Mouse (Mus musculus) cerebellum, adult 2 months (tissue): ENCODE measurements around the gene Opn1mw. TPM values are rescaled to one million over a fixed set of nuclear protein-coding genes. Genes with fewer than 3 reads are reported as not detected.
"Not testable (repeated sequence)": the region's sequence is repeated elsewhere in the genome, so short reads cannot be mapped to it uniquely, and the experiment has no call there.

Experiments
- DNase-seq, 2 experiments: peaks; one replicate each; pipeline ENCODE4 v3.0.0; 2021
- H3K27ac ChIP-seq: fragments of 200-500 bp; 2 replicates; pipeline ENCODE4 v1.5.1; 2012; ENCODE audit warnings: low read length, control low read depth, inconsistent platforms; ENCODE audit not compliant: insufficient read depth
- H3K27me3 ChIP-seq: fragments of 200-500 bp; 2 replicates; pipeline ENCODE4 v1.6.1; 2012; ENCODE audit warnings: inconsistent platforms, mild to moderate bottlenecking, low read length, moderate library complexity; ENCODE audit not compliant: control insufficient read depth, insufficient read depth
- H3K4me1 ChIP-seq: fragments of 200-500 bp; 2 replicates; pipeline ENCODE4 v1.6.1; 2011; ENCODE audit warnings: low read length; ENCODE audit not compliant: control insufficient read depth, insufficient read depth
- H3K4me3 ChIP-seq: fragments of 200-500 bp; replicated peaks from 2 replicates; pipeline ENCODE3; 2011; ENCODE audit warnings: mild to moderate bottlenecking, low read depth, low read length, control low read depth; ENCODE audit not compliant: insufficient read depth
- CTCF ChIP-seq: fragments of 200-500 bp; IDR thresholded peaks from 2 replicates; pipeline ENCODE4 v1.5.1; 2011; ENCODE audit warnings: low read depth, mild to moderate bottlenecking, control low read depth, low read length, moderate library complexity, borderline replicate concordance; ENCODE audit not compliant: insufficient read depth
- POLR2A ChIP-seq: fragments of 200-500 bp; IDR thresholded peaks from 2 replicates; pipeline ENCODE4 v1.6.1; 2011; ENCODE audit warnings: low read length, control low read depth, borderline replicate concordance; ENCODE audit not compliant: insufficient read depth
- WGBS: fragments of 180-500 bp; shearing (Covaris S2); methylation state at CpG from one replicate; pipeline ENCODE4 v1.1.7; 2018; 5-methylcytosine and 5-hydroxymethylcytosine counted together
- polyA plus RNA-seq: library from polyadenylated mRNA; depleted of rRNA; stranded (reverse); fragments of >200 nt; gene quantifications from 2 replicates; pipeline ENCODE4 v1.2.3, GENCODE M21; 2012; rRNA removed

The Opn1mw gene
- polyA plus RNA-seq, 1 experiment = not detected

DNA sequence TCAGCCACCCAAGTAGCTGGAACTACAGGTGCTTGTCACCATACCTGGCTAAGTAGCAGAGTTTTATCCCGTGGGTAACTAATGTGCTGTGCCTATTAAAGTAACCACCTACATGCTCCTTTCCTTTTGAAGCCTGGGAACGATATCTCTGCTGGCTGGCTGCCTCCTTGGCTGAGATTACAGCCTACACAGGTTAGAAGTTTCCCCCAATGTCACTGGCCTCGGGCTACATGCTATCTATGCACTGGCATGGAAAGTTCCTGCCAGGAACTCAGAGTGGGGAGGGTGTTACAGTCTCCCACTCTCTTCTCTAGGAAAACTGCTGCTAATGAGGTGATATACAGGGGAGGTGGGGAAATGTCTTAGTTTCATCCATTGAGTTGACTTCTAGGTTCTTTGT is 18.5 kb upstream of the Opn1mw start:
- TF ChIP-seq POLR2A = no peak
- TF ChIP-seq CTCF = no peak
- 27% methylated on average over 3 of the region's 3 CpGs for WGBS
- Histone ChIP-seq H3K4me3 (no peak overlapping the region), H3K4me1 (no peaks in the 10 kb centered on the region), H3K27ac (no peak overlapping the region), H3K27me3 (no peaks in the 10 kb centered on the region)
- no peak for DNase-seq

DNA sequence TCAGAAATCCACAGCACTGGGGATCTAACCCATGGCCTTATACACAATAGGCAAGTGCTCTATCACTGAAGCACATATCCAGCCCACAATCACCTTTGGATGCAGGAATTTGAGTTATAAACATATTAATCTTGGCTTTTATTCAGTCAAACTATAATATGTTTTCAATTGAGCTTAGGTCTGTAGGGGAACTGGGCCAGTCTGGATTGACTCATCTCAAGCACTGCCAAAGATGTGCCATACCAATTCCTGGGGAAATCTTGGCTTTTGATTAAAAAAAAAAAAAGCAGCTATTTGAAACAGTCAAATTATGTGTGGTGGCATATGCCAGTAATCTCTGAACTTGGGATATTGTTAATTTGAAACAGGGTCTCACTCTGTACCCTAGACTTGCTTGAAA is 13.2 kb upstream of the Opn1mw start:
- H3K4me1 ChIP-seq = no peaks in the 10 kb centered on the region
- no peak overlapping the region for H3K27ac ChIP-seq
- H3K27me3 ChIP-seq = no peaks in the 10 kb centered on the region
- no peak for DNase-seq
- no peak overlapping the region for H3K4me3 ChIP-seq
- no peak for TF ChIP-seq CTCF
- no peak for TF ChIP-seq POLR2A

DNA sequence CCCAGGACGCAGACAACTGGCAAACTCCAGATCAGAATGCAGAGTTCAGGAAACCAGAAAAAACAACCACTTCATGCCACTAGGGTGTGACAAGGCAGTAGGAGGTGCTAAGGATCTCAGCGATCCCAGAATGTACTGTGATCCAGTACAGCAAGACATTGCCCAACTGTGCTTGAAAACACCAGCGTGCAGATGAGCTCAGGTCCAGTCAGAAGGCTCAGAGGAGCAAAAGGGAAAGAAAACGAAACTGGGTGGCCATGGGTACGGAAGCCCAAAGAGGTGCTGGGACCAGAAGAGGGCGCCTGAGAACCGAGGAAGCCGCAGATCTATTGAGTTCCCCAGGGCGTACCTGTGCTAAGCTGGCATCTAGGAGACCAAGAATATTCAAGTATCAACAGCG is 11.8 kb upstream of the Opn1mw start:
- Histone ChIP-seq H3K27me3 (no peaks in the 10 kb centered on the region), H3K4me1 (no peaks in the 10 kb centered on the region), H3K27ac (no peak overlapping the region), H3K4me3 (peak overlapping the region; percentile 56)
- TF ChIP-seq CTCF (peak; percentile 58), POLR2A (no peak)
- WGBS = 8% methylated on average over 10 of the region's 10 CpGs
- DNase-seq = peak; percentile 71 to 72

DNA sequence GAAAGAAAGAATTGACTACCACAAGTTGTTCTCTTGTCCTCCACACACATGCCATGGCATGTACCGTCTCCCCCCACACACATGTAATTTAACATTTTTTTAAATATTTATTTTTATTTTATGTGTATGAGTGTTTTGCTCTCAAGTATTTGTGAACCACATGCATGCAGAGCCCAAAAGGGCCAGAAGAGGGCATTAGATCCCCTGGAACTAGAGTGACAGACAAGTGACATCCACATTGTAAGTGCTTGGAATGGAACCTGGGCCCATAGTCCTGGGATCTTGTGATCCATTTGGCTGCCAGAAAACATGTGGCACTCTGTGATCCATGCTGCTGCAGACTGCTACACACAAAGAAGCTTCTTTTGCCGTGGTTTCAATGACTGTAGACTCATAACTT is 2.3 kb upstream of the Opn1mw start:
- no peak overlapping the region for H3K4me3 ChIP-seq
- H3K27me3 ChIP-seq = no peaks in the 10 kb centered on the region
- TF ChIP-seq POLR2A = no peak
- no peak for TF ChIP-seq CTCF
- no peak overlapping the region for H3K27ac ChIP-seq
- WGBS = 56% methylated on average over 2 of the region's 2 CpGs
- H3K4me1 ChIP-seq = no peaks in the 10 kb centered on the region
- no peak for DNase-seq

DNA sequence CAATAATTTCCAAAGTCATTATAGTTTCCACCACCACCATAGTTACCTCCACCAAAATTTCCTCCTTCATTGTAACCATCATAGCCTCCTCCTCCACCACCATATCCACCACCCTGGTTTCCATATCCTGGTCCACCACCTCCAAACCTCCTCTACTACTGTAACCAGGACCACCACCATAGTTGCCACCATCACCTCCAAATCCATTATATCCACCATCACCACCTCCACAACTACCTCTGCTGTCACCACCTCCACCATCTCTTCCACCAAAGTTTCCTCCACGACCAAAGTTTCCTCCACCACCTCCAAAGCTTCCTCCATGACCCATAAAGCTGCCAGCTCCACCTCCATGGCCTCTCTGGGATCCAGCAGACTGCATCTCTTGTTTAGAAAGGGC is 8.0 kb downstream of the Opn1mw start, which contains the start of gene Mecp2:
Mecp2 (minus strand) TSS at position 101 of the 400 bp plus-strand sequence.
- H3K4me3 ChIP-seq, DNase-seq, H3K27ac ChIP-seq, H3K27me3 ChIP-seq, H3K4me1 ChIP-seq: not testable (repeated sequence)
- WGBS = 31% methylated on average over 1 of the region's 1 CpGs

DNA sequence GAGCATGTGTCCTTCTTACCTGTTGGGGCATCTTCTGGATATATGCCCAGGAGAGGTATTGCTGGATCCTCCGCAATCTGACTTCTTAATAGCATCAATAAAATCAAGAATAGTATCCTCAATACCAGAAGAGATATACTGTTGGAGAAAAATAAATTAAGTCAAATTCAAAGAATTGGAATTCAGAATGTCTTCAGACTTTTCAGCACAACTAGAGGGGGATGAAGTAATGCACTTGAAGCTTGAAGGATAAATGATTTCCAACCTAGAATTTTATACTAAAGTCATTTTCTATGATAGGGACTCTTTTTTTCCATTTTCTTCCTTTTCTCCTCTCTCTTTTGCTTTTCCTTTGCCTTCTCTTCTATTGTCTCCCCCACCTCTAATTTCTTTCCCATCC is 40.5 kb downstream of the Opn1mw start, which contains the start of gene Tex28:
Tex28 (minus strand) TSS at position 101 of the 400 bp plus-strand sequence.
- no peak for TF ChIP-seq CTCF
- TF ChIP-seq POLR2A = no peak
- Histone ChIP-seq H3K4me3 (no peak within 1 kb of the TSS), H3K27ac (no peak within 1 kb of the TSS), H3K4me1 (no peaks in the 10 kb centered on the region), H3K27me3 (no peaks in the 10 kb centered on the region)
- 100% methylated on average over 1 of the region's 1 CpGs for WGBS
- no peak for DNase-seq

DNA sequence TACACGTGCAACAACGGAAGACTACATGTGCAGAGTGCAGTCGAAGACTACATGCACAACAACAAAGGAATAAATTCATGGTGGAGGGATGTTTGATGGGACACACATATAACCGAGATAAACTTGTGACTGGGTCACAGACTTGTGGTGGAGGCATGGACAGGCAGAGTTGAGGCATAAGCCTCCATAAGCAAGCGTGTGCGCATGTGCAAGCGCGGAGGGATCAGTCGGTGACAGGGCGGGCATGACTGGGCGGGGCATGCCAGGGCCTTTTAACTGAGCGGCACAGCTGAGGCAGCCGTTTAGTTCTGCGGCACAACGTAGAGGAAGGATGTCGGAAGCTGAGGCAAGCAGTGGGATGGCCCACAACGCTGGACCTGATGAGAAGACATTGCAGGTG is 49.7 kb downstream of the Opn1mw start, which contains the start of gene Tktl1:
Tktl1 (plus strand) TSS at position 301 of the 400 bp plus-strand sequence.
- WGBS = 86% methylated on average over 17 of the region's 17 CpGs
- H3K27ac ChIP-seq = no peak within 1 kb of the TSS
- no peak for DNase-seq

More for the DNA sequence above, 49.7 kb downstream of the Opn1mw start, which contains the start of gene Tktl1:
- Histone ChIP-seq H3K27me3 (no peaks in the 10 kb centered on the region), H3K4me3 (no peak within 1 kb of the TSS), H3K4me1 (no peaks in the 10 kb centered on the region)
- no peak for TF ChIP-seq POLR2A
- TF ChIP-seq CTCF = no peak

Other genes starting within 250 kb of the Opn1mw start
- 0.16 and 0.41 TPM in 2 replicates for gene Avpr2, start 235.4 kb upstream of the Opn1mw start, polyA plus RNA-seq
- 97.0 and 98.1 TPM in 2 replicates for gene L1cam, start 231.4 kb upstream of the Opn1mw start, polyA plus RNA-seq
- 5.4 and 5.9 TPM in 2 replicates for gene Arhgap4, start 205.6 kb upstream of the Opn1mw start, polyA plus RNA-seq
- 92.3 and 96.2 TPM in 2 replicates for gene Naa10, start 205.5 kb upstream of the Opn1mw start, polyA plus RNA-seq
- 9.7 and 11.0 TPM in 2 replicates for gene Renbp, start 196.6 kb upstream of the Opn1mw start, polyA plus RNA-seq
- gene Hcfc1, start 161.1 kb upstream of the Opn1mw start, polyA plus RNA-seq = 43.0 and 43.1 TPM in 2 replicates
- gene Irak1, start 103.5 kb upstream of the Opn1mw start, polyA plus RNA-seq = 100 and 109 TPM in 2 replicates
- gene Mecp2, start 7.9 kb downstream of the Opn1mw start, polyA plus RNA-seq = 30.7 and 34.0 TPM in 2 replicates
- not detected in 2 replicates for gene Tex28, start 40.4 kb downstream of the Opn1mw start, polyA plus RNA-seq
- 0.05 TPM in 1 of 2 replicates, not detected in the other for gene Tktl1, start 49.8 kb downstream of the Opn1mw start, polyA plus RNA-seq
- gene Flna, start 122.4 kb downstream of the Opn1mw start, polyA plus RNA-seq = 141 and 162 TPM in 2 replicates
- gene Emd, start 127.2 kb downstream of the Opn1mw start, polyA plus RNA-seq = 49.0 and 53.6 TPM in 2 replicates
- gene Rpl10, start 143.3 kb downstream of the Opn1mw start, polyA plus RNA-seq = 511 and 570 TPM in 2 replicates
- gene Taz, start 154.4 kb downstream of the Opn1mw start, polyA plus RNA-seq = 99.4 and 100 TPM in 2 replicates
- 6.4 and 7.5 TPM in 2 replicates for gene Dnase1l1, start 154.9 kb downstream of the Opn1mw start, polyA plus RNA-seq
- gene Atp6ap1, start 169.6 kb downstream of the Opn1mw start, polyA plus RNA-seq = 506 and 526 TPM in 2 replicates
- 843 and 859 TPM in 2 replicates for gene Gdi1, start 177.5 kb downstream of the Opn1mw start, polyA plus RNA-seq
- gene Fam50a, start 185.6 kb downstream of the Opn1mw start, polyA plus RNA-seq = 46.2 and 50.7 TPM in 2 replicates
- 52.5 and 69.2 TPM in 2 replicates for gene Plxna3, start 201.6 kb downstream of the Opn1mw start, polyA plus RNA-seq
- gene Lage3, start 226.2 kb downstream of the Opn1mw start, polyA plus RNA-seq = 68.3 and 72.2 TPM in 2 replicates
- gene Ubl4a, start 245.8 kb downstream of the Opn1mw start, polyA plus RNA-seq = 82.0 and 85.3 TPM in 2 replicates
- 4.2 and 4.7 TPM in 2 replicates for gene Slc10a3, start 245.9 kb downstream of the Opn1mw start, polyA plus RNA-seq